Mouse (Mus musculus): ENCODE data around the gene Chmp6.

- TF ChIP-seq CTCF (IDR thresholded peaks at IDR 0.05; ENCODE audit: control insufficient read depth, insufficient read depth, insufficient read length): no peak
- TF ChIP-seq MYOG (IDR thresholded peaks at IDR 0.05; ENCODE audit: control insufficient read depth, extremely low read depth, insufficient read length): no peak
Measured at GRCm38 (mm10) chr11:119889966-119890365, 23.3 kb upstream of the Chmp6 start.

Data from C2C12 (cell line).